Comparison of ENCODE assay signal across 8 mouse cellular contexts in the genomic region with DNA sequence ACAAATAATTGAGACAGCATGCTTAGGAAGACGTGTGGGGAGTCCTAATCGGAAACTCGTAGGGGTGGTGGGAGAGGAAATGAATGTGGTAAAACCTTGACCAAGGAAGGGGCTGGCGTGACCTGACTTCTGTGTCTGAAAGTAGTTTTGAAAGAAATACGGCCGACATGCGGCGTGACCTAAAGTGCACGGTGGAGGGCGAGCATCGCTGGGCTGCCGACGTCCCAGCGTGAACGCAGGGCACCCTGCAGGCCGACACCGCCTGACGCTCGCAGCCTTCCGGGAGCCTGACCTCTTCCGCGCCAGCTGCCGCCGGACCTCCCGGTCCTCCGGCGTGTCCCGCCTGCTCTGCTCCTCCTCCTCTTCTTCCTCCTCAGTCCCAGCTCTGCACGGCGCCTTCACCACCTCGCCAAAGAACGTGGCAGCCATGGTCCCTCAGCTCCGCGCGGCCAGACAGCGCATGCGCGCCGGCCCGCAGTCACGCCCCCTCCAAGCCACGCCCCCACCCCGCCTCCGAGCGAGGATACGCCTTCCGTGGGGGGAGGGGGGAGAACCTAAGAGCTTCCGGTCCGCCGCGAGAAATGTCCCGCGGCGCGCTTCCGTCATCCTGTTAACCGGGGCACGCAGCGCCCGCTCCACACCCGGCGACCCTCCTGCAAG. TPM values are rescaled to one million over a fixed set of nuclear protein-coding genes. Genes with fewer than 3 reads are reported as not detected.
A peak's percentile ranks its signal among the peaks of the same experiment; 100 is the strongest.
DNase-seq lines count a peak whose midpoint lies in the region; ATAC-seq lines count a peak whose summit lies in the region.

Gene Psmg1, minus strand, starts transcription at position 499 of the 660 bp plus-strand sequence.

- WGBS in heart, embryonic 13.5 days, result under 1% methylated on average over 62 of the region's 62 CpGs
- under 1% methylated on average over 51 of the region's 62 CpGs for WGBS in liver, embryonic 12.5 days (ENCODE audit: insufficient replicate concordance)
- under 1% methylated on average over 59 of the region's 62 CpGs for WGBS in stomach, embryonic 15.5 days

- peak within 1 kb of the TSS; percentile 86 for H3K9ac ChIP-seq in heart, embryonic 13.5 days
- peak within 1 kb of the TSS; percentile 82 for H3K9ac ChIP-seq in liver, embryonic 12.5 days
- H3K9ac ChIP-seq in stomach, embryonic 15.5 days, result peak within 1 kb of the TSS; percentile 62

- peak within 1 kb of the TSS; percentile 82 for H3K27ac ChIP-seq in heart, embryonic 13.5 days (replicated peaks)
- peak within 1 kb of the TSS; percentile 73 for H3K27ac ChIP-seq in liver, embryonic 12.5 days
- peak within 1 kb of the TSS; percentile 91 for H3K27ac ChIP-seq in stomach, embryonic 15.5 days

- no peaks in the 10 kb centered on the region for H3K9me3 ChIP-seq in heart, embryonic 13.5 days
- H3K9me3 ChIP-seq in liver, embryonic 12.5 days (replicated peaks), result no peaks in the 10 kb centered on the region
- H3K9me3 ChIP-seq in stomach, embryonic 15.5 days, result no peaks in the 10 kb centered on the region

- peak; percentile 95 for ATAC-seq in erythroid progenitor cell, adult 5-6 weeks (replicated peaks; ENCODE audit: low FRiP score, poor library complexity, severe bottlenecking)
- peak; percentile 91 for ATAC-seq in heart, embryonic 13.5 days (ENCODE audit: extremely low read depth, insufficient number of reproducible peaks, low FRiP score, low TSS enrichment)
- ATAC-seq in liver, embryonic 12.5 days, result peak; percentile 90
- ATAC-seq in stomach, embryonic 15.5 days (ENCODE audit: insufficient read depth, low FRiP score, low read depth), result peak; percentile 91

- H3K4me3 ChIP-seq in heart, embryonic 13.5 days, result peak within 1 kb of the TSS; percentile 71
- peak within 1 kb of the TSS; percentile 81 for H3K4me3 ChIP-seq in liver, embryonic 12.5 days
- peak within 1 kb of the TSS; percentile 83 for H3K4me3 ChIP-seq in stomach, embryonic 15.5 days (replicated peaks)

- no peaks in the 10 kb centered on the region for H3K27me3 ChIP-seq in heart, embryonic 13.5 days (replicated peaks)
- H3K27me3 ChIP-seq in liver, embryonic 12.5 days (replicated peaks), result no peaks in the 10 kb centered on the region
- no peaks in the 10 kb centered on the region for H3K27me3 ChIP-seq in stomach, embryonic 15.5 days (replicated peaks)

- peaks cover 17% of the 10 kb centered on the region for H3K4me1 ChIP-seq in heart, embryonic 13.5 days
- H3K4me1 ChIP-seq in liver, embryonic 12.5 days, result peaks cover 24% of the 10 kb centered on the region
- H3K4me1 ChIP-seq in stomach, embryonic 15.5 days, result peaks cover 6% of the 10 kb centered on the region; the same call in 1 of the 2 replicates

- H3K36me3 ChIP-seq in heart, embryonic 13.5 days, result peaks cover 55% of the 10 kb centered on the region
- H3K36me3 ChIP-seq in liver, embryonic 12.5 days, result peaks cover 32% of the 10 kb centered on the region
- peaks cover 11% of the 10 kb centered on the region for H3K36me3 ChIP-seq in stomach, embryonic 15.5 days

- DNase-seq in CD4-positive helper T cell, adult 2 months (ENCODE audit: low read depth, low spot score), result peak; percentile 95
- peak; percentile 88 for DNase-seq in brain, embryonic 18.5 days (ENCODE audit: low read depth, low spot score)
- peak; percentile 99 for DNase-seq in kidney, postnatal 10 days
- peak; percentile 98 for DNase-seq in natural killer cell, adult 2 months (ENCODE audit: low spot score in 2 of 2)

- peak within 1 kb of the TSS; percentile 71 for H3K4me2 ChIP-seq in heart, embryonic 13.5 days
- peak within 1 kb of the TSS; percentile 82 for H3K4me2 ChIP-seq in liver, embryonic 12.5 days
- peak within 1 kb of the TSS; percentile 71 for H3K4me2 ChIP-seq in stomach, embryonic 15.5 days

RNA-seq across cellular contexts. Expression of gene Psmg1, which starts in this region (rescaled TPM):
- 6.5 and 8.0 TPM in 2 replicates for total RNA-seq in erythroid progenitor cell, adult 5-6 weeks (2015; ENCODE audit: low replicate concordance)
- total RNA-seq in erythroid progenitor cell, adult 5-6 weeks (2017; ENCODE audit: low replicate concordance), result 8.6 and 9.9 TPM in 2 replicates
- polyA plus RNA-seq in heart, embryonic 13.5 days (2015; fragmentation: Nextera tagmentation; extraction: Ambion mirVana), result 62.1 and 72.4 TPM in 2 replicates
- 81.5 and 81.8 TPM in 2 replicates for polyA plus RNA-seq in liver, embryonic 12.5 days (2016; fragmentation: Nextera tagmentation; extraction: Ambion mirVana)
- 89.1 and 94.8 TPM in 2 replicates for polyA plus RNA-seq in stomach, embryonic 15.5 days (2015; fragmentation: Nextera tagmentation; extraction: Ambion mirVana)

Comparison
In these comparisons a context has a peak if more than half of its experiments do, and no peak if none do; other contexts are left out.
1. Peak in every context shown above with its lines: DNase-seq, ATAC-seq, H3K4me3 ChIP-seq and H3K27ac ChIP-seq.